Mouse (Mus musculus): ENCODE measurements around the gene Nme1.
"Not testable (repeated sequence)": the region's sequence is repeated elsewhere in the genome, so short reads cannot be mapped to it uniquely, and the experiment has no call there.

Nme1 gene

DNA sequence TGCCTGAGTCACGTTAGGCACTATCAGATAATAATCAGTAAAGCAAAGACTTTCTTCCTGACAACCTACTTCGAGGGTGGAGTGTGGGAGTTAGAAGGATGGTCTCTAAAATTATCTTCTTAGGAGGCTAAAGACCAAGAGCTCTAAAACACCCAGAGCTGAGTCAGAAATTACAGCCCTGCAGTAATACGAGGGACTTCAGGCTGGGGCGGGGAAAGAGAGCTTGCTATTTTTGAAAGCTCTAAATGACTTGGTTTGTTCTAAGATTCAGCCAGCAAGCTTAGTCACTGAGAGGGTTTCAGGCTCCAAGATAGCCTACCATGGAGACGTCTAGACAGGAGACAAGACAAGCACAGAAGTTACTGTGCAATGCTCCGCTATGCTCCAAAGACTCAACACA lies 2.9 kb downstream of the Nme1 start:
- peak in 1 of 2 experiments; percentile 28 for DNase-seq (ENCODE audit: low spot score in 2 of 2)

DNA sequence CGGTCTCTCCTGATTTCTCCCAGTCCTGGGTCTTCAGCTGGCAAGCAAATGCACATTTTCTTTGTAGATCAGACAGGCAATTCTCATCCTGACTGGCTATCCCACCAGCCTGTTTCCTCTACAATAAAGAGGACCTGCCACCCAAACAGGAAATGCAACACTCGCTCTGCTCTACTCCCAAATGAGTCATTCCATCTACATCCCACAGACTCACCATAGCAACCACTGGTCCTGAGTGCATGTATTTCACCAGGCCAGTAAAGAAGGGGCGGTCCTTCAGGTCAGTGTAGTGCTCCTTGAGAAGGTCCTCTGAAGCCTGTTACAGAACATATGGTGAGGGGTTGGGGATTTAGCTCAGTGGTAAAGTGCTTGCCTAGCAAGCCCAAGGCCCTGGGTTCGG lies 5.3 kb downstream of the Nme1 start:
- no peak for DNase-seq (ENCODE audit: low spot score in 2 of 2)

DNA sequence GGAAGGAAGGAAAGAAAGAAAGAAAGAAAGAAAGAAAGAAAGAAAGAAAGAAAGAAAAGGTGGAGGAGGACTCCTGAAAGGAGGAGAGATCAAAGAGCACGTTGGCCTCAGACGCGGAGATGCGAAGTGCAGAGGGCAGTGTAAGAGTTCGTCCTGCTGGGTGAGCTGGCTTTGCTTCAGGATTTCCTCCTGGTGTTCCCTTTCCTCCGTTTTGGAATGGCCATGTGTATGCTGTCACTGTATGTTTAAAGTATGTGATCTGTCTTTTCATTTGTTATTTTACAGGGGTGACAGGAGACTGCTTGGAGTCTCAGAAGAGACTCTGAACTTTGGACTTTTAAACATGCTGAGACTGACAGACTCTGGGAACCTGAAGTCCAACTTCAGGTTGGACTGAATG lies 6.8 kb downstream of the Nme1 start:
- no peak for DNase-seq (ENCODE audit: low spot score in 2 of 2)

DNA sequence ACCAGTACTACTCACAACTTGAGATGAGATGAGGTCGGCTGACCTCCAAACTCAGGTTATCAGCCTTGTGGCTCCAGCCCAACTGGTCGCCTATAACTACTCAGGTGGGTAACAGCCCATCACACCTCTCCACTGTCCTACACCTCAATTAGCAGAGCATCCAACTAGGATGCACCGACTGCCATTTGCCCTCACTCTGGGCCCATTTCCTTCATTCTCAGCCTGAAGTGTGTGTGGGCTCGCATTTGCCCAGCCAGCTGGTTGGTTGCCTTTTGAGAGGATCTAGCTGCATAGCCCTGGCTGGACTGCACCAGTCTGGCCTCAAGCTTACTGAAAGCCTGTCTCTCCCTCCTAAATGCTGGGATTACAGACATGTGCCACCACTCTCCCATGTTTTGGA lies 10.6 kb downstream of the Nme1 start:
- no peak for DNase-seq (ENCODE audit: low spot score in 2 of 2)

DNA sequence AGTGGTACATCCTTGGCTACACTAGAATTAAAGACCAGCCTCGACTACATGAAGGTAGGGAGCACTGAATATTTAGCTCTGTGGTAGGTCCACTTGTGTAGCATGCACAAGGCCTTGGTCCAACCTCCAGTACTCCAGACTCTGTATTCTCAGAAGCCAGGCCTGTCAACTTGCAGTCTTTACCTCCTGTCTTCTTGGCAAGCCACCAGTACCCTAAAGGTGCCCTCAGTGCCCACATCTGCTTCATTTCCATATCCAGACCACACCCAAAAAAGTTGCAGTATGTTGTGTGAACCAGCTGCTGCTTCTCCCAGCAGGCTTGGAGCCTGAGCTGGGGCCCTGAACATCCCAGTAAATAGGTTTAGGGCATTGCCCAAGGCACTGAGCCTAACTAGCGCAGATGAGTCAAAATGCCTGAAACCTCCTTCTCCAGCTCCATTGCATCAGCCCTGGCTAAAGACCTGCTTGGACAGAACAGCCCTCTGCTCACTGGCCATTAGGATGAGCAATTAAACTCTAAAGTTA lies 11.2 kb downstream of the Nme1 start:
- no peak for DNase-seq (ENCODE audit: low spot score in 2 of 2)

DNA sequence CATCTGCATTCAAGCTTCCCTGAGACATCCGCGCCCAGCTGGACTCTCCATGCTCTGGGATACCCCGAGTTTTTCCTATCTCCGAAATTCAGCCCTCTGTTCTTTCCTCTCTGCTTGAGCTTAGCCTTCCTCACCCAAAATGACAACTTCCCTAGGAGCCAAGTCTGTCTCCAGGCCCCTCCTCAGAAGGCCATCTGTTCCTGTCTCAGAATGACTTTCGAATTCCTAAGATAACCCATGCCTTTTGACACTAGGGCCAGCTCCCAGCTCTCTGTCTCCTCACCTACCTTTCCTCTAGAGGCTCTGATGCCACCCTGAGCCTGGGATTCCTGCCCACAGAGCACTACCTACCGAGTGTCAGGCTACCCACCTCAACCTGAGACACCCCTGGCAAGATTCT lies 12.2 kb downstream of the Nme1 start, which contains the start of gene Nme2:
Nme2 (minus strand) TSS at position 101 of the 400 bp plus-strand sequence.
- no peak for DNase-seq (ENCODE audit: low spot score in 2 of 2)

DNA sequence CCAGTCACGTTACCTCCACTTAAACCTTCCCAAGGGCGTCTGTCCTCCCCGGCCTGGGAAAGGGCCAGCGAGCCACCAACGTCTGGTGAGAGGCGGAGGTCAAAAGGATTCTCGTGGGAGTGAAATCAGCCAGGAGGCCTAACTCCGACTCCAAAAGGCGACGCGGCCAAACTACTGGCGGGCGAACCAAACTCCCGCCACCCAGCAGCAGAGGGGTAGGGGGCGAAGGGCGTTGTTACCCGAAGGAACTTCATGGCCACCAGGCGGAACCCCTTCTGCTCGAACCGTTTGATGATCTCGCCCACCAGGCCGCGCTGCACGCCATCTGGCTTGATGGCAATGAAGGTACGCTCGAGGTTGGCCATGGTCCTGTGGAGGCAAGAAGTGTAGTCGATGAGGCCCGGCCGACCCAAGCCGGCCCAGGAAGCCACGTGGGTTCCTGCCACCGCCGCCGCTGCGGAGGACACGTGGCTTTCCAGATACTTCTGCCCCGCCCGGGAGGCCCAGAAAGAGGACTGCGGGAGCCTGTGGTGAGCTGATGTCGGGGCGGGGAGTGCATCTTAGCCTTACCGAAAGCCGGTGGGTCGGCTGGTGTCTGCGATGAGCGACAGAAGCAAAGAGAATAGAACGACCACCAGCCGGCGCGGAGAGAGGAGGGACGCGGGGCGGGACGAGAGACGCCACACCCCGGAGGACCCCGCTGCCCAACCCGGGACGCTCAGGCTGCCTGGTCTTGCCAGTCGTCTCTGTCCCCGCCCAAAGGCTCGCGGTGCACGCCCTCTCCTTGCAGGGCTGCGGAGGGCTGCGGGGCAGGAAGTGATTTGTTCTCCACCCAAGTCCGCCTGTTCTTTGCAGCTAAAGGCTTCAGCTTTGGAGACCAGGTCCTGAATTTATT lies 12.8 kb downstream of the Nme1 start:
- peak; percentile 86 to 87 for DNase-seq (ENCODE audit: low spot score in 2 of 2)

DNA sequence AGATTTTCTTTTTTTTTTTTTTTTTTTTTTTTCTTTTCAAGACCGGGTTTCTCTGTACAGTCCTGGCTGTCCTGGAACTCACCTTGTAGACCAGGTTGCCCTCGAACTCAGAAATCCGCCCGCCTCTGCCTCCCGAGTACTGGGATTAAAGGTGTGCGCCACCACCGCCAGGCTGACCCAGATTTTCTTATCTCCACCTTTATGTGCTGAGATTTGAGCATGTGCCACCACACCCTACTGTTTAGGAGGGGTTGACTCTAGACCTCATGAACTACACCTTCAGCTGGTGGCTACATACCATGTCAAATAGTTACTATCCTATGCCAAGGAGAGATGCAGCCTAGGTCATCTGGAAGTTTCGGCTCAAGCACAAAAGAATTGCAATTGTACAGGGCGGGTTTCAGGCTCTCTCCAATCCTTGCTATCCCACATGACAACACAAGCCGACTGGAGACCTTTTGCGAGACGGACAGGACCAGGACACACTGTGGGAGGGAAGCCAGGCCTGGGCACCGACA lies 13.5 kb downstream of the Nme1 start:
- no peak for DNase-seq (ENCODE audit: low spot score in 2 of 2)

DNA sequence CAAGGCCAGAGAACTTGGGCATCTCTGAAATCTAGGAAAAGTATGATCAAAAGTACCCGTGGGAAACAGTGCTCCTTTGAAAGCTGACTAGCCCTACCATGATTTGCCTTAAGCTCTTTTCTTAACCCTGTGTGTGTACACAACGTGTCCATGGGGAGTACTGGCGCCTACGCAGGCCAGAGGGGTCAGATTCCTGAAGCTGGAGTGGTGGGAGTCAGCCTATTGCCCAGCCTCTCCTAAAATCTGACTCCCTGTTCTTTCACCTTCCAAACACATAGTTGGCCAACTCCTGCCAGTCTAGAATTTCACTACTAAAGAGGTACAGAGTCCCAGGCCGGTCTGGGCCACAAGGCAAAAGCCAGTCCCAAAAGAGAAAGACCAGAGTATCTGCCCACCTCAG lies 15.9 kb downstream of the Nme1 start:
- no peak for DNase-seq (ENCODE audit: low spot score in 2 of 2)

DNA sequence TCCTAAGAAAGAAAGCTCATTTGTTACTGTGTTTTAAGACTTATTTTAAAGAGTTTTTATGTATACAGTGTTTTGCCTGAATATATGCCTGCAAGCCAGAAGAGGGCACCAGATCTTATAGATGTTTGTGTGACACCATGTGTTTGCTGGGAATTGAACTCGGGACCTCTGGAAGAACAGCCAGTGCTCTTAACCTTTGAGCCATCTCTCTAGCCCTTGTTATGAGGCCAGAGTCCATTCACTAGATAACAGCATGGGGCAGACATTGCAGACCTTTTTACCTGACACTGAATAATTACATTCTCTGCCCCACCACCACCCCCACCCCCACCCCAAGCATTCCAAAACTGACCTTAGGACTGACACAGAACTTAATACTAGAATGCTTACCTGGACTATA lies 18.3 kb downstream of the Nme1 start:
- no peak for DNase-seq (ENCODE audit: low spot score in 2 of 2)

DNA sequence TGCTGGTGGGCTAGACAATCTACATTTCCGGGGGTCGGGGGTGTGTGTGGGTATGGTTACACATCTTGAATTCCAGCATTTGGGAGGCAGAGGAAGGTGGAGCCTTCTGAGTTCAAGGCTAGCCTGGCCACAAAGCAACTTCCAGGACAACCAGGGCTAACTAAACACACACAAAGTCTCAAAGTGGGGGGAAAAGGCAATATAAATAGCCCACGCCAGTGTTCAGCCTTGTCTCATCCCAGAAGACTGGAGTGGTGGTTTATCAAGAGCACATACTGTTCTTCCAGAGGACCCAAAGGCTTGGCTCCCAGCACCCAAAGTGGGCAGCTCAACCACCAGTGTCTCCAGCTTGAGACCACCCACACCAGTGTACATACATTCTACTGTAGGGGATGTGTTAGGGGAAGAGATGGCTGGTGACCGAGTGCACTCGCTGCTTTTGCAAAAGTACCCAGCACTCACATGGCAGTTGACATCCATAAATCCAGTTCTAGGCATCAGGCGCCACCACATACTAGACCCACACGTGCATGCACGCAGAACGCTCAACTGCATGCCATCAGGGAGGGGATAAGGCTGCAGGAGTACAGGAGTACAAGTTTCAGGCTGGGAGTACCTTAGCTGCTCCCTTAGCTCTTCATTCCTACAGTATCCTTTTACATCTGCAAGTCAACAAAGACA lies 19.3 kb downstream of the Nme1 start:
- no peak for DNase-seq (ENCODE audit: low spot score in 2 of 2)

DNA sequence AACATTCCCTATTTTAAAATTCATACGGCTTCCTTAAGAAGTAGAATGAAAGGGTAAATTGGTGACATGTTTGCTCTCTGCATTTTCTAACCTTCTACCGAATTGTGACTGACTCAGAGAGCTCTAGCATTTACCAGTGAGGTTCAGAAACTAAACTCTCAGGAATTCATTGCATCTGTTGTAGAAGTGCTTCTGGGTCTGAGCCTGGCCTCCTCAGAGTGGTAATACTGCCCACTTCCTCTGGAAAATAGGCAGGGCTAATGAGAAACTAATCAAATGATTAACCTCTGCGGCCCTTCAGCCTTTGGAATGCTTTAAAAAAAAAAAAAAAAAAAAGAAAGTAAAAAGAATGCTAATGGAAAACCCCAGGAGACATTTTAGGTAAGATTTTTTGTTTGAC lies 23.3 kb downstream of the Nme1 start:
- DNase-seq (ENCODE audit: low spot score in 2 of 2) = no peak

DNA sequence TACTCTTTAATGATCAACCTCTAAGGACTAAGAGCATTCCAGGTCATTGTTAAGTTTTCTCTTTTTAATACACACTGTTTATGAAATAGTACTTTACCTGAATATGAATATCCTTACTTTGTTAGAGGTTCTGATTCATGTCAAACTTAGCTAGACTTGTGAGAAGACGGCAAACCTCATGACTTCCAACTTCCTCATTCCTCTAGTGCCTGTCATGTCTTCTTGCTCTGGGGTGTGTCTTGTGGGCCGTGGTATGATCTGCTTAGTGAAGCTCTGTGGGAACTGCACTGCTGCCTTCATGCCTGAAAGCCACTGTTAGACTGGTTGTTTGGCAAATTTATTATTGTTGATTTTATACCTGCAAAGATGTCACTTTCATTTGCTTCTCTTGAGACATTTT lies 27.4 kb downstream of the Nme1 start:
- DNase-seq (ENCODE audit: low spot score in 2 of 2) = no peak

DNA sequence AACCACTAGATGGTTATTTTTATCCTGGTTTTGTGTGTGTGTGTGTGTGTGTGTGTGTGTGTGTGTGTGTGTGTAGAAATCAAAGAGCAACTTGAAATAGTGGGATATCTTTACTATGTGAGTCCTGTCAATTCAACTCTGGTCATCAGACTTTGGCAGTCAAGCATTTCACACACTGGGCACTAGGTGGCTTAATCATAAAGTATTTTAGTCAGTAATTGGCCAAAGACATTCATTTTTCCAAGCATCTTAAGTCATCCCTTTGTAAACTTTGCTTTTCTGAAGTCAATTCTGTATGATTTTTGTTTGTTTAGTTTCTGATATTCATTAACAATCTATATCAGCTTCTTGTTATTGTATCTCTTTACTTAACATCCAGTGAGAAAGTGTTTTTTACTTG lies 39.2 kb downstream of the Nme1 start:
- DNase-seq (ENCODE audit: low spot score in 2 of 2) = no peak

DNA sequence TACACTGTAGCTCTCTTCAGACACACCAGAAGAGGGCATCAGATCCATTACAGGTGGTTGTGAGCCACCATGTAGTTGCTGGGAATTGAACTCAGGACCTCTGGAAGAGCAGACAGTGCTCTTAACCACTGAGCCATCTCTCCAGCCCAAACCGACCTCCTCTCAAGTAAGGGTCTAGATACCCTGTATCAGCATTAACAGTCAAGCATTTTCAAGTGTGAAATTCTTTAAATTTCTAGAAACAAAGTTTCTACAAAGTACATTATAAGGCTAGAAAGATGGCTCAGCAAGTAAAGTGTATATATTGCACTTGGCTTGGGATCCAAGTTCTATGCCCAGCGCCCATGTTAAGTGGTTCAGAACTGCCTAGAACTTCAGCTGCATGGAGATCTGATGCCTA lies 53.3 kb downstream of the Nme1 start:
- not testable (repeated sequence) for DNase-seq (ENCODE audit: low spot score in 2 of 2)

DNA sequence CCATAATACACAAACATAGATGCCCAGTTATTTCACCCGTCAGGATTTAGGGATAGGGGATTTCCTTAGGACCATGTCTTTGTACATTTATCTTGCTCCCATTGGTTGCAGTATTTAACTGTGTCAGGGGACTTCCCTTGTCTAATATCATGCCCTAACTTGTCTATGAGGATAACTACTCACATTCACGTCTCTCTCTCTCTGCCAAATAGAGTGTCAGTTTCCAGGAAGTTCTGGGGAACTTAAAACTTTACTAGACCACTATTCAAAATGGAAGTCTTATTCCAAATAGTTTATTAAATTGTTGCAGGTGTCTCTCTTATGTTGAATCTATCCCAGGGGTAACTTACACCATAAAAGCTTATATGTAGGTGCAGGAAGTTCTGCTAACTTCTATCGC lies 56.7 kb downstream of the Nme1 start:
- no peak for DNase-seq (ENCODE audit: low spot score in 2 of 2)

DNA sequence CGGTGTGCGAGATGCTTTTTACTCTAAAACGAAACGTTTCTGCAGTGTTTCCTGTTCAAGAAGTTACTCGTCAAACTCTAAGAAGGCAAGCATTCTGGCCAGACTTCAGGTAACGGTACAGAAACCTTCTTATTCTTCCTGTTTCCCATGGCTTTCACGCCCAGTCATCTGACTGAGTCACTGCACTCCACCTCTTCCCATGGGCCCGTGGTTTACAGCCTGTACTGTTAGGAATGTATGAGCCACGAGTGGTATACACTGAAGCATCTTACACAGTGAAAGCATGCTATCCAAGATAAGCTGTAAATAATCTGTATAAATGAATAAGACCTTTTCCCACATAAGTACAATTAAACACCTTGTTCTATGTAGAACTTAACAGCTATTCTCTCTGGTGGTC lies 59.5 kb downstream of the Nme1 start:
- DNase-seq (ENCODE audit: low spot score in 2 of 2) = no peak

DNA sequence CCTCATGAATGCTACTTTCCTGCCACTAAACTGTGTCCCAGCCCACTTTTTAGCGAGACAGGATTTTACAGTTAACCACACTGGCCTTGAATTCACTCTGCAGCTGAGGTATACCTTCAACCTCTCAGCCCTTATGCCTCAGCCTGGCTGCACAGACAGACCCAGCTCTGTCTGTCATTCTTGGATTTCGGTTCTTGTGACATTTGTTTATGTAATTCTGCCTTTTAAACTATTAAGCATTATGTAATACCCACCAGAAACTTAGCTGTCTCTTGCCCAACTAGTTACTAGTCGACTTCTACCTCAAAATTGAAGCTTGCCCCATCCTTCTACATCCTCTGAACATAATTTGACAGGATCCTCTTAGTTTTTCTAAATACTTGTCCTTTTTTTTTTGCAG lies 60.5 kb downstream of the Nme1 start:
- DNase-seq (ENCODE audit: low spot score in 2 of 2) = no peak

Measured in frontal cortex, postnatal 36 days (tissue).